Mouse (Mus musculus): Measurements from ENCODE around the gene Bco1. TPM values are rescaled to one million over a fixed set of nuclear protein-coding genes. Genes with fewer than 3 reads are reported as not detected.

Gene Bco1
- 1 to 10 TPM in 1 of 2 experiments, under 1 TPM in 1; 0.62 to 2.0 TPM for total RNA-seq (2021)
- long read RNA-seq, experiment 1: 0 reads
- long read RNA-seq, experiment 2, partial matches to known transcripts: 0 of 1 reads
- long read RNA-seq, experiment 2, other reads (novel, unspliced or antisense): 0 of 1 reads

GRCm38 (mm10) chr8:117095647-117096046, at the start of gene Bco1:
Bco1 (plus strand) TSS chr8:117095854.
- no peak for DNase-seq (ENCODE audit: low spot score in 2 of 2)

- DNase-seq (ENCODE audit: low spot score in 2 of 2): no peak
Observed at GRCm38 (mm10) chr8:117049444-117049843, 46.2 kb upstream of the Bco1 start.

- no peak for DNase-seq (ENCODE audit: low spot score in 2 of 2)
Observed at GRCm38 (mm10) chr8:117050763-117051162, 44.9 kb upstream of the Bco1 start.

- DNase-seq (ENCODE audit: low spot score in 2 of 2): no peak
Observed at GRCm38 (mm10) chr8:117051316-117051715, 44.3 kb upstream of the Bco1 start.

- DNase-seq (ENCODE audit: low spot score in 2 of 2): peak; percentile 26 to 32
Observed at GRCm38 (mm10) chr8:117053135-117054079, 42.2 kb upstream of the Bco1 start.

GRCm38 (mm10) chr8:117054146-117054545, 41.5 kb upstream of the Bco1 start:
- DNase-seq (ENCODE audit: low spot score in 2 of 2): no peak

GRCm38 (mm10) chr8:117055097-117055496, 40.6 kb upstream of the Bco1 start:
- DNase-seq (ENCODE audit: low spot score in 2 of 2): no peak

- DNase-seq (ENCODE audit: low spot score in 2 of 2): no peak
Observed at GRCm38 (mm10) chr8:117059021-117059420, 36.6 kb upstream of the Bco1 start.

- DNase-seq (ENCODE audit: low spot score in 2 of 2): no peak
Observed at GRCm38 (mm10) chr8:117060306-117060705, 35.3 kb upstream of the Bco1 start.

- DNase-seq (ENCODE audit: low spot score in 2 of 2): no peak
Observed at GRCm38 (mm10) chr8:117061180-117061880, 34.3 kb upstream of the Bco1 start.

- no peak for DNase-seq (ENCODE audit: low spot score in 2 of 2)
Observed at GRCm38 (mm10) chr8:117066955-117067354, 28.7 kb upstream of the Bco1 start.

- no peak for DNase-seq (ENCODE audit: low spot score in 2 of 2)
Observed at GRCm38 (mm10) chr8:117067396-117067795, 28.3 kb upstream of the Bco1 start.

- no peak for DNase-seq (ENCODE audit: low spot score in 2 of 2)
Observed at GRCm38 (mm10) chr8:117068294-117068693, 27.4 kb upstream of the Bco1 start.

- DNase-seq (ENCODE audit: low spot score in 2 of 2): no peak
Observed at GRCm38 (mm10) chr8:117069708-117070107, 25.9 kb upstream of the Bco1 start.

GRCm38 (mm10) chr8:117074350-117075182, 21.1 kb upstream of the Bco1 start:
- DNase-seq (ENCODE audit: low spot score in 2 of 2): no peak

- no peak for DNase-seq (ENCODE audit: low spot score in 2 of 2)
Observed at GRCm38 (mm10) chr8:117078367-117078926, 17.2 kb upstream of the Bco1 start.

- no peak for DNase-seq (ENCODE audit: low spot score in 2 of 2)
Observed at GRCm38 (mm10) chr8:117079652-117080051, 16.0 kb upstream of the Bco1 start.

- no peak for DNase-seq (ENCODE audit: low spot score in 2 of 2)
Observed at GRCm38 (mm10) chr8:117082399-117082872, 13.2 kb upstream of the Bco1 start, which contains the start of gene Pkd1l2. Pkd1l2 (minus strand) TSS chr8:117082449.

- no peak for DNase-seq (ENCODE audit: low spot score in 2 of 2)
Observed at GRCm38 (mm10) chr8:117082947-117083559, 12.6 kb upstream of the Bco1 start.

GRCm38 (mm10) chr8:117085521-117085920, 10.1 kb upstream of the Bco1 start:
- no peak for DNase-seq (ENCODE audit: low spot score in 2 of 2)
